Mouse (Mus musculus) liver, embryonic 14.5 days (tissue): ENCODE data around the gene Gatad1. TPM values are rescaled to one million over a fixed set of nuclear protein-coding genes. Genes with fewer than 3 reads are reported as not detected.
"Not testable (repeated sequence)": the region's sequence is repeated elsewhere in the genome, so short reads cannot be mapped to it uniquely, and the experiment has no call there.

ENCODE experiments used
- ATAC-seq: fragments of 200-750 bp; cut with Nextera tagmentation; 2 replicates; pipeline ENCODE4 v1.8.0; 2017; ENCODE audit warnings: moderate number of reproducible peaks, mild to moderate bottlenecking, moderate library complexity; ENCODE audit not compliant: insufficient read depth
- DNase-seq, 3 experiments: peaks; one replicate each; pipeline ENCODE4 v3.0.0-alpha.2; 2012 to 2013; ENCODE audit warnings: low read depth in 3 of 3, low spot score in 3 of 3
- H3K27ac ChIP-seq: fragments of 300-500 bp; sonication (generic); 2 replicates; pipeline ENCODE4 v1.5.1; 2014; ENCODE audit warnings: moderate library complexity, mild to moderate bottlenecking, control low read depth, inconsistent platforms
- H3K27me3 ChIP-seq: fragments of 300-500 bp; sonication (generic); 2 replicates; pipeline ENCODE4 v1.6.1; 2014; ENCODE audit warnings: mild to moderate bottlenecking, low read length, moderate library complexity; ENCODE audit not compliant: control insufficient read depth, insufficient read depth
- H3K36me3 ChIP-seq: fragments of 300-500 bp; sonication (generic); replicated peaks from 2 replicates; pipeline ENCODE4 v1.6.1; 2014; ENCODE audit warnings: low read depth; ENCODE audit not compliant: control insufficient read depth, insufficient read depth
- H3K4me1 ChIP-seq, 2 experiments: fragments of 200-500 bp in 1 of 2; fragments of 300-500 bp in 1 of 2; sonication (generic) in 1 of 2; replicated peaks; 2 replicates each; pipeline ENCODE4 v1.6.1; 2012 to 2014; ENCODE audit warnings: antibody characterized with exemption in 1 of 2, inconsistent platforms in 1 of 2, low read length in 1 of 2; ENCODE audit not compliant: control insufficient read depth in 2 of 2, insufficient read depth in 2 of 2
- H3K4me2 ChIP-seq: fragments of 300-500 bp; sonication (generic); 2 replicates; pipeline ENCODE4 v1.6.1; 2014; ENCODE audit warnings: low read depth, mild to moderate bottlenecking, control low read depth, moderate library complexity
- H3K4me3 ChIP-seq, 2 experiments: fragments of 200-500 bp in 1 of 2; fragments of 300-500 bp in 1 of 2; sonication (generic) in 1 of 2; 2 replicates each; pipeline ENCODE4 v1.5.1; 2012 to 2014; ENCODE audit warnings: low read depth in 2 of 2, low read length in 2 of 2, mild to moderate bottlenecking in 2 of 2, control low read depth in 1 of 2, inconsistent platforms in 1 of 2, moderate library complexity in 1 of 2; ENCODE audit not compliant: insufficient read depth in 1 of 2
- H3K9ac ChIP-seq: fragments of 300-500 bp; sonication (generic); replicated peaks from 2 replicates; pipeline ENCODE4 v1.6.1; 2014; ENCODE audit warnings: mild to moderate bottlenecking, control low read depth, moderate library complexity
- H3K9me3 ChIP-seq: fragments of 300-500 bp; sonication (generic); 2 replicates; pipeline ENCODE4 v1.6.1; 2016; ENCODE audit warnings: low read length, mixed read lengths; ENCODE audit not compliant: control insufficient read depth
- CTCF ChIP-seq: IDR thresholded peaks from 2 replicates; pipeline ENCODE4 v1.5.1; 2016; ENCODE audit warnings: antibody characterized with exemption, low read depth, control low read depth
- EP300 ChIP-seq: IDR thresholded peaks from 2 replicates; pipeline ENCODE4 v1.6.1; 2016; ENCODE audit warnings: antibody characterized with exemption, low read depth
- WGBS: fragments of 180-500 bp; shearing (Covaris S2); extraction: QIAGEN DNeasy Blood & Tissue Kit; methylation state at CpG from one replicate; pipeline ENCODE4 v1.1.7; 2014; ENCODE audit not compliant: insufficient replicate concordance; 5-methylcytosine and 5-hydroxymethylcytosine counted together
- polyA plus RNA-seq, 2 experiments: library from polyadenylated mRNA; depleted of rRNA in 1 of 2; stranded (reverse) in 1 of 2; unstranded in 1 of 2; fragments of >200 nt; fragmentation: Nextera tagmentation in 1 of 2; extraction: Ambion mirVana in 1 of 2; gene quantifications; 2 replicates each; pipeline versions ENCODE4 v1.2.1 to v1.2.3; 2012 to 2014

The Gatad1 gene
- polyA plus RNA-seq, 2 experiments, result 25.4 to 27.7 TPM

DNA sequence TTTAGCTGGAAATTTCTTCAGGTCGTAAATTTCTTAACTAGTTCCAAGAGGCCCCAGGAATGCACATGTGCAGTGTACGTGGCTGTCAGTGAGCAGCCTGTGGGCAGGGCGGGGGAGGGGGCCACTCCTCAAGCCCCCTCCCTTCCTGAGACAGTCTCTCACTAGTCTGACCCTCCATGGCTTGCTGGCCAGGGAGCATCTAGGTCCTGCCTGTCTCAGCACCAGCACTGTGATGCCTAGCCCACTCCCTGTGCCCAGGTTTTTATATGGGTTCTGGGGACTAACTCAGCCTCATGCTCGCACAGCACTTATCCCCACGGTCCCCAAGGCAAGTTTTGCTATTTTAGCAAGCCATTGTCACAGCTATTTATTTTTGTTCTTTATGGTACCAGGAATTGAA is 24.7 kb downstream of the Gatad1 start:
- no peak overlapping the region for H3K4me3 ChIP-seq
- no peak overlapping the region for H3K9ac ChIP-seq
- TF ChIP-seq CTCF (no peak), EP300 (no peak)
- WGBS, result 76% methylated on average over 5 of the region's 5 CpGs
- no peak overlapping the region for H3K4me2 ChIP-seq
- H3K9me3 ChIP-seq, result no peaks in the 10 kb centered on the region
- no peak overlapping the region for H3K27ac ChIP-seq
- H3K4me1 ChIP-seq, result 0 out of 4 replicates have a peak, but pooled peaks cover 0 to 2% of the 10 kb centered on the region in 2 experiments
- H3K36me3 ChIP-seq, result no peaks in the 10 kb centered on the region
- DNase-seq (no peak), ATAC-seq (no peak)
- H3K27me3 ChIP-seq, result no peaks in the 10 kb centered on the region

DNA sequence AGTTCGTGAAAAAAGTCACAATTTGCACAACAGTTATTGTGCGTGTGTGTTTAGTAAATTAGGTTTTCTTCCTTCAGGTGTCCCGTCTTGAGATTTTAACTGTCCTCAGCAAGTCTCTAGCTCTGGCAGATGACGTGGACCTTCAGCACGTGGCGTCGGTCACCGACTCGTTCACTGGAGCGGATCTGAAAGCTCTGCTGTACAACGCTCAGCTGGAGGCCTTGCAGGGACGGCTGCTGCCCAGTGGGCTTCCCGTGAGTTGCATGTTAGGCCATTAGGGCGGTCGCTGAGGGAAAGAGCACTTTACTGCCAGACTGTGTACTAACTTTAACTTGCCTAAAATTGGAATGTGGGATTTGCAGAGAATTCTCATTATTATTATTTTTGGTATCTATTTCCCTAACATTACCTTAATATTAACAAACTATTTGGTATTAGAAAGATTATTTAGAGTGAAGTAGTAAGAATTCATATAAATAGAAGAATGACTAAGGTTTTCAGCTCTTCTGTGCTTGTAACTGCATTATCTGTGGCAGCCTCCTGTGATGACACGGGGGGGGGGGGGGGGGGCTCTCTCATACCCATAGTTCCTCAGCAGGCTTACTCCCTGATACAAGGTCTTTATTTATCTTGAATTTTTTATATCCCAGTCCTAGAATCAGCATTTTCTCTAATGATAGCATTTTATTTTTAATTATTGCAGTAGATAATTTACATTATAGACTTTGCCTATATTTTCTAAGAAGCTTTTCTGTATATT is 25.3 kb downstream of the Gatad1 start:
- Histone ChIP-seq H3K27ac (no peak overlapping the region), H3K27me3 (no peaks in the 10 kb centered on the region), H3K4me2 (no peak overlapping the region), H3K9ac (no peak overlapping the region), H3K4me3 (no peak overlapping the region), H3K4me1 (0 out of 4 replicates have a peak, but pooled peaks cover 0 to 2% of the 10 kb centered on the region in 2 experiments), H3K9me3 (no peaks in the 10 kb centered on the region), H3K36me3 (no peaks in the 10 kb centered on the region)
- TF ChIP-seq CTCF, result no peak
- no peak for TF ChIP-seq EP300
- DNase-seq (no peak), ATAC-seq (no peak)
- 72% methylated on average over 16 of the region's 16 CpGs for WGBS

DNA sequence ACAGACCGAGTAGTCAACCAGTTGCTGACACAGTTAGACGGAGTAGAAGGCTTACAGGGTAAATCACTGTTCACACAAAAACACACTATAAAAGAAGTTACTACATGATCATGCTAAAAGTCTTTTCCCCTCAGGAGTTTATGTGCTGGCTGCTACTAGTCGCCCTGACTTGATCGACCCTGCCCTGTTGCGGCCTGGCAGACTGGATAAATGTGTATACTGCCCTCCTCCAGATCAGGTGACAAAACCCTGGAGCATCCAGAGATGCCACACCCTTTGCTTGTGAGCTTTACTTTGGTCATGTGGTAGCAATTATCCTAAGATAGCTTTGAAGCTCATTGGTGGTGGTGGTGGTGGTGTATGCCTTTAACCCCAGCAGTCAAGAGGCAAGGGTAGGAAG is 26.9 kb downstream of the Gatad1 start:
- H3K36me3 ChIP-seq, result no peaks in the 10 kb centered on the region; the same call in 1 of the 2 replicates
- no peaks in the 10 kb centered on the region for H3K9me3 ChIP-seq
- WGBS, result 86% methylated on average over 5 of the region's 5 CpGs
- H3K4me2 ChIP-seq, result no peak overlapping the region
- H3K9ac ChIP-seq, result no peak overlapping the region
- no peak overlapping the region for H3K4me3 ChIP-seq
- no peak overlapping the region for H3K27ac ChIP-seq
- H3K27me3 ChIP-seq, result no peaks in the 10 kb centered on the region
- TF ChIP-seq EP300 (no peak), CTCF (no peak)
- DNase-seq, result no peak
- ATAC-seq, result no peak
- 0 out of 4 replicates have a peak, but pooled peaks cover 0 to 2% of the 10 kb centered on the region in 2 experiments for H3K4me1 ChIP-seq

DNA sequence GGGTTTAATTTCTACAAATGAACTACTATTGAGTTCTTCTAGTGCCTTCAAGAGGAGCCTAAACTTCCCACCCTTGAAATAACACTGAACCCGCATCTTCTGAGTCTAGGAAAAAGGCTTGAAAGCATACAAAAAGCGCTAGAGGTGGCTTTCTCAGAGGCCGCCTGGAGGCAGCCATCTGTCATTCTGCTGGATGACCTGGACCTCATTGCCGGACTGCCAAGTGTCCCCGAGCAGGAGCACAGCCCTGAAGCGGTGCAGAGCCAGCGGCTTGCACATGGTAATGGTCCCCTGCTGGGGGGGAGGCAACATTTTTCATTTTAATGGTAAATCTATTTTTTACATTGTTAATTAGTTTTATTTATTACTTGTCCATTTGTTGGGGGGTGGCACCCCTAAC is 36.5 kb downstream of the Gatad1 start:
- no peaks in the 10 kb centered on the region for H3K9me3 ChIP-seq
- no peak overlapping the region for H3K9ac ChIP-seq
- H3K27me3 ChIP-seq, result no peaks in the 10 kb centered on the region
- no peaks in the 10 kb centered on the region for H3K4me1 ChIP-seq
- H3K4me2 ChIP-seq, result no peak overlapping the region
- TF ChIP-seq EP300 (no peak), CTCF (no peak)
- H3K36me3 ChIP-seq, result no peaks in the 10 kb centered on the region; the same call in 1 of the 2 replicates
- no peak overlapping the region for H3K27ac ChIP-seq
- DNase-seq (no peak), ATAC-seq (no peak)
- 78% methylated on average over 7 of the region's 7 CpGs for WGBS
- H3K4me3 ChIP-seq, result no peak overlapping the region

DNA sequence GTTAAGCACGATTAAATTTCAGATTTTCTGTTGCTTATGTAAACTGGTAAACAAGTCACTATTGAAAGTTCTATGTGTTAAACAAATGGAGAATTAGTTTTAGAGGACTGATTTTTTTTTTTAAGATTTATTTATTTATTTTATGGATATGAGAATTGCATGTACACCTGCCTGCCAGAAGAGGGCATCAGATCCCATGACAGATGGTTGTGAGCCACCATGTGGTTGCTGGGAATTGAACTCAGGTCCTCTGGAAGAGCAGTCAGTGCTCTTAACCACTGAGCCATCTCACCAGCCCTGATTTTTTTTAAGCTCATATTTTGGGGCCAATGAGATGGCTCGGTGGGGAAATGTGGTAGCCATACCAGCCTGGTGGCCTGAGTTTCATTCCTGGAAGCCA is 45.1 kb downstream of the Gatad1 start:
- not testable (repeated sequence) for ATAC-seq, H3K9me3 ChIP-seq, DNase-seq, H3K27ac ChIP-seq, H3K27me3 ChIP-seq, H3K4me3 ChIP-seq, H3K9ac ChIP-seq, H3K4me2 ChIP-seq, H3K4me1 ChIP-seq, H3K36me3 ChIP-seq
- WGBS, result 83% methylated on average over 2 of the region's 2 CpGs
